Mouse (Mus musculus) heart, embryonic 11.5 days (tissue): ENCODE measurements at regions not wholly inside any gene's neighbourhood (a gene's known extent, or its start where the extent isn't known, plus 50 kb on each side); places are given as distances from the start of the nearest gene placed in this dataset.

Experiments used
- ATAC-seq: fragments of 200-750 bp; cut with Nextera tagmentation; replicated peaks from 2 replicates; pipeline ENCODE4 v1.8.0; 2017; ENCODE audit warnings: moderate library complexity; ENCODE audit not compliant: insufficient number of reproducible peaks, low FRiP score, low TSS enrichment
- H3K27ac ChIP-seq: fragments of 300-500 bp; sonication (generic); 2 replicates; pipeline ENCODE4 v1.5.1; 2014; ENCODE audit warnings: mild to moderate bottlenecking, low read depth, low read length
- H3K27me3 ChIP-seq: fragments of 300-500 bp; sonication (generic); 2 replicates; pipeline ENCODE4 v1.6.1; 2014; ENCODE audit warnings: mild to moderate bottlenecking, low read length, mixed read lengths; ENCODE audit not compliant: control insufficient read depth, insufficient read depth
- H3K36me3 ChIP-seq: fragments of 300-500 bp; sonication (generic); 2 replicates; pipeline ENCODE4 v1.6.1; 2014; ENCODE audit warnings: mild to moderate bottlenecking, low read length, moderate library complexity, mixed read lengths; ENCODE audit not compliant: control insufficient read depth, insufficient read depth
- H3K4me1 ChIP-seq: fragments of 300-500 bp; sonication (generic); 2 replicates; pipeline ENCODE4 v1.6.1; 2014; ENCODE audit warnings: low read length; ENCODE audit not compliant: control insufficient read depth, insufficient read depth
- H3K4me2 ChIP-seq: fragments of 300-500 bp; sonication (generic); 2 replicates; pipeline ENCODE4 v1.6.1; 2014; ENCODE audit warnings: mild to moderate bottlenecking, moderate library complexity
- H3K4me3 ChIP-seq: fragments of 300-500 bp; sonication (generic); 2 replicates; pipeline ENCODE4 v1.5.1; 2014; ENCODE audit warnings: low read depth, low read length
- H3K9ac ChIP-seq: fragments of 300-500 bp; sonication (generic); 2 replicates; pipeline ENCODE4 v1.6.1; 2014; ENCODE audit warnings: mild to moderate bottlenecking, low read depth, low read length, moderate library complexity
- H3K9me3 ChIP-seq: fragments of 300-500 bp; sonication (generic); replicated peaks from 2 replicates; pipeline ENCODE4 v1.6.1; 2016; ENCODE audit warnings: low read length; ENCODE audit not compliant: control insufficient read depth
- WGBS: fragments of 180-500 bp; shearing (Covaris S2); extraction: QIAGEN DNeasy Blood & Tissue Kit; methylation state at CpG from one replicate; pipeline ENCODE4 v1.1.7; 2014; ENCODE audit not compliant: insufficient replicate concordance; 5-methylcytosine and 5-hydroxymethylcytosine counted together

- Histone ChIP-seq H3K4me3 (no peak overlapping the region), H3K9me3 (no peaks in the 10 kb centered on the region), H3K36me3 (no peaks in the 10 kb centered on the region), H3K27me3 (no peaks in the 10 kb centered on the region), H3K27ac (no peak overlapping the region), H3K9ac (no peak overlapping the region), H3K4me1 (no peaks in the 10 kb centered on the region), H3K4me2 (no peak overlapping the region)
- ATAC-seq: no peak
- WGBS: 39% methylated on average over 3 of the region's 3 CpGs
Measured at GRCm38 (mm10) chr6:144897526-144897925, 115.7 kb upstream of the Sox5 start.

GRCm38 (mm10) chr6:144890914-144891313, 109.1 kb upstream of the Sox5 start:
- Histone ChIP-seq H3K36me3 (no peaks in the 10 kb centered on the region), H3K9me3 (no peaks in the 10 kb centered on the region), H3K4me1 (no peaks in the 10 kb centered on the region), H3K4me2 (0 out of 2 replicates have a peak overlapping the region, but pooled peaks have one; percentile 5), H3K27me3 (no peaks in the 10 kb centered on the region), H3K9ac (no peak overlapping the region), H3K4me3 (no peak overlapping the region), H3K27ac (peak overlapping the region; percentile 43; the same call in 1 of the 2 replicates)
- 35% methylated on average over 2 of the region's 2 CpGs for WGBS
- no peak for ATAC-seq

GRCm38 (mm10) chr6:144890166-144890565, 108.4 kb upstream of the Sox5 start:
- 56% methylated on average over 8 of the region's 8 CpGs for WGBS
- Histone ChIP-seq H3K36me3 (no peaks in the 10 kb centered on the region), H3K4me1 (no peaks in the 10 kb centered on the region), H3K4me3 (no peak overlapping the region), H3K27me3 (no peaks in the 10 kb centered on the region), H3K4me2 (no peak overlapping the region), H3K9ac (no peak overlapping the region), H3K27ac (peak overlapping the region; percentile 43; the same call in 1 of the 2 replicates), H3K9me3 (no peaks in the 10 kb centered on the region)
- ATAC-seq: 0 out of 2 replicates have a peak, but pooled peaks have one; percentile 49

GRCm38 (mm10) chr6:144883117-144883516, 101.3 kb upstream of the Sox5 start:
- Histone ChIP-seq H3K9ac (no peak overlapping the region), H3K27ac (no peak overlapping the region), H3K4me2 (no peak overlapping the region), H3K4me1 (peaks cover 9% of the 10 kb centered on the region), H3K9me3 (no peaks in the 10 kb centered on the region), H3K27me3 (no peaks in the 10 kb centered on the region), H3K4me3 (no peak overlapping the region), H3K36me3 (no peaks in the 10 kb centered on the region)
- WGBS: 59% methylated on average over 4 of the region's 4 CpGs
- ATAC-seq: no peak

- Histone ChIP-seq H3K4me3 (no peak overlapping the region), H3K9ac (no peak overlapping the region), H3K4me1 (peaks cover 9% of the 10 kb centered on the region), H3K27ac (no peak overlapping the region), H3K9me3 (no peaks in the 10 kb centered on the region), H3K4me2 (no peak overlapping the region), H3K27me3 (no peaks in the 10 kb centered on the region), H3K36me3 (no peaks in the 10 kb centered on the region)
- WGBS: 82% methylated on average over 10 of the region's 10 CpGs
- ATAC-seq: no peak
Measured at GRCm38 (mm10) chr6:144880098-144880497, 98.3 kb upstream of the Sox5 start.

GRCm38 (mm10) chr6:144876758-144877157, 95.0 kb upstream of the Sox5 start:
- H3K9me3 ChIP-seq: no peaks in the 10 kb centered on the region
- ATAC-seq: no peak
- H3K36me3 ChIP-seq: no peaks in the 10 kb centered on the region
- 83% methylated on average over 12 of the region's 12 CpGs for WGBS
- H3K27me3 ChIP-seq: no peaks in the 10 kb centered on the region
- H3K9ac ChIP-seq: no peak overlapping the region
- no peak overlapping the region for H3K4me2 ChIP-seq
- no peak overlapping the region for H3K27ac ChIP-seq
- no peak overlapping the region for H3K4me3 ChIP-seq
- no peaks in the 10 kb centered on the region; the same call in 1 of the 2 replicates for H3K4me1 ChIP-seq

GRCm38 (mm10) chr6:144875862-144876261, 94.1 kb upstream of the Sox5 start:
- H3K27ac ChIP-seq: no peak overlapping the region
- H3K4me3 ChIP-seq: no peak overlapping the region
- ATAC-seq: no peak
- no peaks in the 10 kb centered on the region for H3K27me3 ChIP-seq
- 57% methylated on average over 9 of the region's 9 CpGs for WGBS
- no peak overlapping the region for H3K9ac ChIP-seq
- H3K36me3 ChIP-seq: no peaks in the 10 kb centered on the region
- no peaks in the 10 kb centered on the region for H3K9me3 ChIP-seq
- no peak overlapping the region for H3K4me2 ChIP-seq
- H3K4me1 ChIP-seq: no peaks in the 10 kb centered on the region

- Histone ChIP-seq H3K27me3 (no peaks in the 10 kb centered on the region), H3K4me3 (no peak overlapping the region), H3K27ac (no peak overlapping the region), H3K9me3 (no peaks in the 10 kb centered on the region), H3K9ac (no peak overlapping the region), H3K36me3 (no peaks in the 10 kb centered on the region), H3K4me1 (no peaks in the 10 kb centered on the region), H3K4me2 (no peak overlapping the region)
- ATAC-seq: no peak
- 77% methylated on average over 5 of the region's 5 CpGs for WGBS
Measured at GRCm38 (mm10) chr6:144874251-144874650, 92.5 kb upstream of the Sox5 start.

GRCm38 (mm10) chr6:144870949-144871348, 89.2 kb upstream of the Sox5 start:
- ATAC-seq: no peak
- Histone ChIP-seq H3K9ac (no peak overlapping the region), H3K4me3 (no peak overlapping the region), H3K4me1 (no peaks in the 10 kb centered on the region), H3K27ac (no peak overlapping the region), H3K36me3 (no peaks in the 10 kb centered on the region), H3K4me2 (no peak overlapping the region), H3K9me3 (no peaks in the 10 kb centered on the region), H3K27me3 (no peaks in the 10 kb centered on the region)
- 84% methylated on average over 8 of the region's 8 CpGs for WGBS
